Mouse (Mus musculus): ENCODE measurements around the gene Gm47289. TPM values are rescaled to one million over a fixed set of nuclear protein-coding genes. Genes with fewer than 3 reads are reported as not detected.

Gene Gm47289
- not detected in 2 replicates for polyA plus RNA-seq (2015; fragmentation: Nextera tagmentation; extraction: Ambion mirVana)

GRCm38 (mm10) chr9:119158861-119159260 lies at the start of gene Gm47289:
TSS of gene Gm47289 (plus strand) at chr9:119159161.
- no peak for ATAC-seq (ENCODE audit: low FRiP score, low TSS enrichment)
- 39% methylated on average over 4 of the region's 4 CpGs for WGBS
- H3K4me3 ChIP-seq (ENCODE audit: low read length), result no peak within 1 kb of the TSS
- H3K4me1 ChIP-seq (ENCODE audit: insufficient read depth, low read length), result 0 out of 2 replicates have a peak, but pooled peaks cover 3% of the 10 kb centered on the region
- no peaks in the 10 kb centered on the region for H3K36me3 ChIP-seq (ENCODE audit: insufficient read depth, low read length)
- no peak within 1 kb of the TSS for H3K9ac ChIP-seq (replicated peaks; ENCODE audit: low read length)
- H3K9me3 ChIP-seq (ENCODE audit: low read length), result no peaks in the 10 kb centered on the region
- H3K27ac ChIP-seq (ENCODE audit: low read length), result no peak within 1 kb of the TSS
- peaks cover 2% of the 10 kb centered on the region; the same call in 1 of the 2 replicates for H3K27me3 ChIP-seq (ENCODE audit: insufficient read depth, low read length)
- no peak within 1 kb of the TSS for H3K4me2 ChIP-seq (replicated peaks; ENCODE audit: low read depth, low read length)

DNA sequence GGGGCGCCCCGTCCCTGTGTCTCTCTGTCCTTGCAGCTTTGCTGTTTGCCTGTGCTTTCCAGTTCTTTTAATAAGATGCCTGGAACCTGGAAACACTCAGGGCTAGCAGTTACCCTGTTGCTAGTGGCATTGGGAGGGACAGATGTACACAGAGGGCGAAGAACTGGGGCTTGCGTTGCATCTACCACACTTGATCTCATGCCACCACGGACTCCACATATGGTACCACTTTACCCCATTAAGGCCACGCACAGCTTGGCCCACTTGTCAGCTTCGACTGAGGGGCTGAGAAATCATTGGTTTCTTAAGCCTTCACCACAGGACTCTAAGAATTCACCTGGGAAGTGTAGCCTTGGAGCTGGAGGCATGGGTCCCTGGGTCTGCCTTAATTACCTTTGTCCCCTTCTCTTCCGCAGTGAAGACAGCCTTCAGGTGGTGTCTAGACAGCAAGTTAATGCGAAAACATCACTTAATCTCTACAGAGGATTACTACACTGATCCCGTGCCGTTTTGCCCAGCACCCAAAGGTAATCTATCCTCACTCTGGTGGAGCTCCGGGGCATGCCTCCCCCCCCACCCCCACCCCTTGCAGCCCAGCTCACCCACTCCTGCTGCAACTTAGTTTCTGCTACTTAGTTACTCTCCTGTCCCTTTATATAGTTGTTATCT lies 49.1 kb upstream of the Gm47289 start:
- no peaks in the 10 kb centered on the region for H3K27me3 ChIP-seq (ENCODE audit: insufficient read depth, low read length)
- H3K27ac ChIP-seq (ENCODE audit: low read length), result no peak overlapping the region
- no peak overlapping the region for H3K4me3 ChIP-seq (ENCODE audit: low read length)
- 71% methylated on average over 12 of the region's 12 CpGs for WGBS
- H3K36me3 ChIP-seq (ENCODE audit: insufficient read depth, low read length), result no peaks in the 10 kb centered on the region
- no peak for ATAC-seq (ENCODE audit: low FRiP score, low TSS enrichment)
- H3K9ac ChIP-seq (replicated peaks; ENCODE audit: low read length), result no peak overlapping the region
- peaks cover 3% of the 10 kb centered on the region; the same call in 1 of the 2 replicates for H3K9me3 ChIP-seq (ENCODE audit: low read length)
- H3K4me1 ChIP-seq (ENCODE audit: insufficient read depth, low read length), result peaks cover 11% of the 10 kb centered on the region
- no peak overlapping the region for H3K4me2 ChIP-seq (replicated peaks; ENCODE audit: low read depth, low read length)

DNA sequence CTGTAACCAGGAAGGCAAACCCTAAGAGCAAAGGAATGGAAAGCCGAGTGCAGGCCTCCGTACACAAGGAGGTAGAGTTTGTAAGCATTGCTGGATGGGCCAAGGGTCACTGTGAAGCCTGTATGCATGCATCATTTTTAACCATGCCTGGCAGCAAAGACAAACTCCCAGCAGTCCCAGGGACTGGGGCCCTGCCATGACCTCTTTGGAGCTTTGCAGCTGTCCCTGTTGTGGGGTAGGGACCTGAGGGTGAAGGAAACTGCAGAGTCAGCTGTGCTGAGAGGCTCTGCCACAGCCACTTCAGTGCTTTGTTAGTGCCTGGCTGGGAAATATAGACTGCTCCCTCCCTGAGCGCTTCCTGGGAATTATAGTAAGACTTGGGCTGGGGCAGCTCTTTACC lies 48.3 kb upstream of the Gm47289 start:
- no peak for ATAC-seq (ENCODE audit: low FRiP score, low TSS enrichment)
- 46% methylated on average over 3 of the region's 3 CpGs for WGBS
- no peak overlapping the region for H3K9ac ChIP-seq (replicated peaks; ENCODE audit: low read length)
- H3K36me3 ChIP-seq (ENCODE audit: insufficient read depth, low read length), result no peaks in the 10 kb centered on the region
- H3K4me3 ChIP-seq (ENCODE audit: low read length), result no peak overlapping the region
- H3K27me3 ChIP-seq (ENCODE audit: insufficient read depth, low read length), result no peaks in the 10 kb centered on the region
- peak overlapping the region; percentile 13; the same call in 1 of the 2 replicates for H3K27ac ChIP-seq (ENCODE audit: low read length)
- H3K4me2 ChIP-seq (replicated peaks; ENCODE audit: low read depth, low read length), result no peak overlapping the region
- H3K9me3 ChIP-seq (ENCODE audit: low read length), result peaks cover 3% of the 10 kb centered on the region; the same call in 1 of the 2 replicates
- peaks cover 11% of the 10 kb centered on the region for H3K4me1 ChIP-seq (ENCODE audit: insufficient read depth, low read length)

DNA sequence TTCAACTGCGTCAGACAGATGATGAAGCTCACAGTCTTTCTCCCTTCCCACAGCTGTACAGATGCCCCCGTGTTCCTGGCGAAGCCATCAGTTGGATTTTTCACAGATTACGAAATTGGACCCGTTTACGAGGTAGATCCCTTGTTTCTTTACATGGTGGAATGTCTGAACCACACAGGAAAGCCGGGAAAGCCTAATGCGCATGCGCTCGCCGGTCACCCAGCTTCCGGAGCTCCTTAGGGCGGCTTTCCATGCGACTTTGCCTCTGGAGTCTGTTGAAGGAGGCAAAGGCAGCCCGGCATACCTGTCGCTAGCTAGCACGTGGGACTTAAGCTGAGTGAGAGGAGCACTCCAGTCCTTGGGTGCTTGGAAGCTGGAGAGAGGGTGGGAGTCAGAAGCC lies 44.0 kb upstream of the Gm47289 start:
- ATAC-seq (ENCODE audit: low FRiP score, low TSS enrichment), result no peak
- Histone ChIP-seq H3K4me3 (ENCODE audit: low read length) (no peak overlapping the region), H3K27me3 (ENCODE audit: insufficient read depth, low read length) (no peaks in the 10 kb centered on the region), H3K4me2 (replicated peaks; ENCODE audit: low read depth, low read length) (no peak overlapping the region), H3K4me1 (ENCODE audit: insufficient read depth, low read length) (peaks cover 12% of the 10 kb centered on the region), H3K9ac (replicated peaks; ENCODE audit: low read length) (no peak overlapping the region), H3K36me3 (ENCODE audit: insufficient read depth, low read length) (no peaks in the 10 kb centered on the region), H3K27ac (ENCODE audit: low read length) (no peak overlapping the region), H3K9me3 (ENCODE audit: low read length) (no peaks in the 10 kb centered on the region)
- 85% methylated on average over 17 of the region's 17 CpGs for WGBS

GRCm38 (mm10) chr9:119119409-119120167 lies 39.4 kb upstream of the Gm47289 start:
- Histone ChIP-seq H3K9me3 (ENCODE audit: low read length) (no peaks in the 10 kb centered on the region), H3K36me3 (ENCODE audit: insufficient read depth, low read length) (no peaks in the 10 kb centered on the region), H3K4me3 (ENCODE audit: low read length) (peak overlapping the region; percentile 35), H3K4me1 (ENCODE audit: insufficient read depth, low read length) (peaks cover 17% of the 10 kb centered on the region), H3K9ac (replicated peaks; ENCODE audit: low read length) (peak overlapping the region; percentile 40), H3K27me3 (ENCODE audit: insufficient read depth, low read length) (no peaks in the 10 kb centered on the region), H3K4me2 (replicated peaks; ENCODE audit: low read depth, low read length) (peak overlapping the region; percentile 45), H3K27ac (ENCODE audit: low read length) (peak overlapping the region; percentile 86)
- WGBS, result 57% methylated on average over 19 of the region's 19 CpGs
- peak; percentile 86 for ATAC-seq (ENCODE audit: low FRiP score, low TSS enrichment)

GRCm38 (mm10) chr9:119120168-119120560 lies 38.8 kb upstream of the Gm47289 start:
- peak overlapping the region; percentile 35 for H3K4me3 ChIP-seq (ENCODE audit: low read length)
- H3K4me1 ChIP-seq (ENCODE audit: insufficient read depth, low read length), result peaks cover 17% of the 10 kb centered on the region
- no peaks in the 10 kb centered on the region for H3K27me3 ChIP-seq (ENCODE audit: insufficient read depth, low read length)
- H3K27ac ChIP-seq (ENCODE audit: low read length), result peak overlapping the region; percentile 86
- ATAC-seq (ENCODE audit: low FRiP score, low TSS enrichment), result peak; percentile 16; the same call in 1 of the 2 replicates
- peak overlapping the region; percentile 45 for H3K4me2 ChIP-seq (replicated peaks; ENCODE audit: low read depth, low read length)
- H3K9me3 ChIP-seq (ENCODE audit: low read length), result no peaks in the 10 kb centered on the region
- 45% methylated on average over 3 of the region's 3 CpGs for WGBS
- H3K36me3 ChIP-seq (ENCODE audit: insufficient read depth, low read length), result no peaks in the 10 kb centered on the region
- H3K9ac ChIP-seq (replicated peaks; ENCODE audit: low read length), result peak overlapping the region; percentile 40; the same call in 1 of the 2 replicates

GRCm38 (mm10) chr9:119122596-119123369 lies 36.2 kb upstream of the Gm47289 start:
- Histone ChIP-seq H3K9ac (replicated peaks; ENCODE audit: low read length) (no peak overlapping the region), H3K36me3 (ENCODE audit: insufficient read depth, low read length) (no peaks in the 10 kb centered on the region), H3K27me3 (ENCODE audit: insufficient read depth, low read length) (no peaks in the 10 kb centered on the region), H3K9me3 (ENCODE audit: low read length) (no peaks in the 10 kb centered on the region), H3K4me2 (replicated peaks; ENCODE audit: low read depth, low read length) (no peak overlapping the region), H3K4me3 (ENCODE audit: low read length) (no peak overlapping the region), H3K4me1 (ENCODE audit: insufficient read depth, low read length) (peaks cover 17% of the 10 kb centered on the region), H3K27ac (ENCODE audit: low read length) (no peak overlapping the region)
- no peak for ATAC-seq (ENCODE audit: low FRiP score, low TSS enrichment)
- 74% methylated on average over 18 of the region's 18 CpGs for WGBS

GRCm38 (mm10) chr9:119128436-119129181 lies 30.4 kb upstream of the Gm47289 start:
- Histone ChIP-seq H3K36me3 (ENCODE audit: insufficient read depth, low read length) (no peaks in the 10 kb centered on the region), H3K4me2 (replicated peaks; ENCODE audit: low read depth, low read length) (no peak overlapping the region), H3K27ac (ENCODE audit: low read length) (no peak overlapping the region), H3K27me3 (ENCODE audit: insufficient read depth, low read length) (no peaks in the 10 kb centered on the region), H3K4me3 (ENCODE audit: low read length) (no peak overlapping the region), H3K9me3 (ENCODE audit: low read length) (no peaks in the 10 kb centered on the region), H3K4me1 (ENCODE audit: insufficient read depth, low read length) (peaks cover 2% of the 10 kb centered on the region; the same call in 1 of the 2 replicates), H3K9ac (replicated peaks; ENCODE audit: low read length) (no peak overlapping the region)
- no peak for ATAC-seq (ENCODE audit: low FRiP score, low TSS enrichment)
- 80% methylated on average over 12 of the region's 12 CpGs for WGBS

- ATAC-seq (ENCODE audit: low FRiP score, low TSS enrichment), result no peak
- no peak overlapping the region for H3K4me2 ChIP-seq (replicated peaks; ENCODE audit: low read depth, low read length)
These were observed 28.3 kb upstream of the Gm47289 start for GRCm38 (mm10) chr9:119130692-119131091.

More at GRCm38 (mm10) chr9:119130692-119131091, 28.3 kb upstream of the Gm47289 start:
- Histone ChIP-seq H3K4me3 (ENCODE audit: low read length) (no peak overlapping the region), H3K27me3 (ENCODE audit: insufficient read depth, low read length) (no peaks in the 10 kb centered on the region), H3K9me3 (ENCODE audit: low read length) (no peaks in the 10 kb centered on the region), H3K4me1 (ENCODE audit: insufficient read depth, low read length) (peaks cover 2% of the 10 kb centered on the region; the same call in 1 of the 2 replicates), H3K36me3 (ENCODE audit: insufficient read depth, low read length) (no peaks in the 10 kb centered on the region), H3K27ac (ENCODE audit: low read length) (no peak overlapping the region), H3K9ac (replicated peaks; ENCODE audit: low read length) (no peak overlapping the region)
- 46% methylated on average over 5 of the region's 5 CpGs for WGBS
